Mouse (Mus musculus): Measurements from ENCODE around the gene Ubap1l. TPM values are rescaled to one million over a fixed set of nuclear protein-coding genes. Genes with fewer than 3 reads are reported as not detected.

Ubap1l gene
- total and polyA plus RNA-seq, 2 experiments from 2014 or later: 2.2 to 10.1 TPM

- Histone ChIP-seq H3K36me3 (ENCODE audit: insufficient read depth, low read length) (no peaks in the 10 kb centered on the region), H3K27me3 (ENCODE audit: insufficient read depth, low read length) (no peaks in the 10 kb centered on the region), H3K4me1 (ENCODE audit: insufficient read depth, low read length) (peaks cover 9% of the 10 kb centered on the region), H3K4me3 (ENCODE audit: low read depth, low read length) (peak overlapping the region; percentile 99), H3K4me2 (ENCODE audit: low read depth, low read length, poor library complexity, severe bottlenecking) (peak overlapping the region; percentile 91), H3K9me3 (ENCODE audit: low read length) (no peaks in the 10 kb centered on the region), H3K9ac (replicated peaks; ENCODE audit: low read length, poor library complexity, severe bottlenecking) (peak overlapping the region; percentile 94), H3K27ac (ENCODE audit: low read depth, low read length) (peak overlapping the region; percentile 97)
- ATAC-seq (ENCODE audit: low FRiP score) (peak; percentile 77), DNase-seq (ENCODE audit: low spot score) (peak; percentile 10)
- under 1% methylated on average over 64 of the region's 77 CpGs for WGBS
- TF ChIP-seq CTCF (IDR thresholded peaks at IDR 0.05): no peak; the same call in 1 of the 2 replicates
Measured at GRCm38 (mm10) chr9:65346476-65347111, 14.2 kb upstream of the Ubap1l start.

DNA sequence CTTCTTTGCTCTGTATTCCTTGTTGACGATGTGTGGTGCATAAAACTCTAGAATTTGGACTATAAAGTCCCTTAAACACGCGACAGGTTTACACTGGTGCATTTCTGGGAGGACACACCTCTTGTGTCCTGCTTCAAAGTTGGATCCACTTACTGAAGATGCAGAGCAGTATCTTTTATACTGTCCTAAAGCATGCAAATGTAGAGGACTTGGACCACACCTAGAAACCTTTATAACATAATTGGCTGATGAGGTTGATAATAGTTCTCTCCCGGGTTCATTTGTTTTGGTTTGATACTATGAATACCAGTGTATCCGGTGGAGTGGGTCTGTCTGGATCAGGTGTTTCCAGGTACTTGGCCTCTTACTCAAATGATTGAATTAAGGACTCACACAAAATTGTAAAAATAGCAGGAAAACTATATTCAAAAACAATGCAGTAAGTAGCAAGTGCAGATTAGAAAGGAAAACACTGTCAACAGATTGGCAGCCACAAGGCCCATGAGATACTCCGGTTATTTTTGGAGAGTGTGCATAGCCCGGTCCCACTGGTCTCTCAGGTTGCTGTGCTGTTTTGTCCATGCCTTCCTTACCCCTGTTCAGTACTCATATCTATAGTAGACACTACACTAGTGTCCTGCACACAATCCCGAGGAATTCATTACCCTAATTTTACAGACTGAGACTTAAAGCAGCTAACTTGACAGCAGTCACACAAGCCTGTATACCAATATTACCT lies 13.6 kb upstream of the Ubap1l start:
- DNase-seq (ENCODE audit: low spot score): no peak
- H3K36me3 ChIP-seq (ENCODE audit: insufficient read depth, low read length): no peaks in the 10 kb centered on the region
- no peaks in the 10 kb centered on the region for H3K27me3 ChIP-seq (ENCODE audit: insufficient read depth, low read length)
- no peak overlapping the region for H3K27ac ChIP-seq (ENCODE audit: low read depth, low read length)
- 52% methylated on average over 8 of the region's 8 CpGs for WGBS
- H3K9ac ChIP-seq (replicated peaks; ENCODE audit: low read length, poor library complexity, severe bottlenecking): peak overlapping the region; percentile 94
- H3K4me2 ChIP-seq (ENCODE audit: low read depth, low read length, poor library complexity, severe bottlenecking): peak overlapping the region; percentile 91
- no peak for TF ChIP-seq CTCF (IDR thresholded peaks at IDR 0.05)
- peak overlapping the region; percentile 99 for H3K4me3 ChIP-seq (ENCODE audit: low read depth, low read length)
- no peaks in the 10 kb centered on the region for H3K9me3 ChIP-seq (ENCODE audit: low read length)
- peaks cover 9% of the 10 kb centered on the region for H3K4me1 ChIP-seq (ENCODE audit: insufficient read depth, low read length)
- no peak for ATAC-seq (ENCODE audit: low FRiP score)

DNA sequence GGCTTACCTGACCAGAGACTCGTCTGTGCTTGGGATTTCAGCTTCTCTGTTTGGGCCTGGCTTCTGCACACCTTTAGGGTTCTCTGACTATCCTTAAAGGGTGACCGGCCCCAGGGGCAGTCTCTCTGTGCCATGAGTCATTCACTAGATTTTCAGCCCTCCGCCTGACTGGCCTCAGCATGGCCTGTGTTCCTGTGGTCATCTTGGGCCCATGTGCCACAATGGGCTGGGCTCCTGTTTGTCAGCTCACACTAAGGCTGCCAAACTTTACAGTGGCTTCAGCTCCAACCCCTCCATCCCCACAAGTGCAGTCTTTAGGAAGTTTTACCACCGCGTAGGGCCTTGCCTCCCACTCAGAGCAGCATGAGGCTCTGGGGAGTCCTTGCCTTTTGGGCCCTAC lies 7.6 kb upstream of the Ubap1l start:
- Histone ChIP-seq H3K27me3 (ENCODE audit: insufficient read depth, low read length) (no peaks in the 10 kb centered on the region), H3K4me1 (ENCODE audit: insufficient read depth, low read length) (no peaks in the 10 kb centered on the region; the same call in 1 of the 2 replicates), H3K4me2 (ENCODE audit: low read depth, low read length, poor library complexity, severe bottlenecking) (no peak overlapping the region), H3K36me3 (ENCODE audit: insufficient read depth, low read length) (peaks cover 26% of the 10 kb centered on the region), H3K9me3 (ENCODE audit: low read length) (no peaks in the 10 kb centered on the region), H3K4me3 (ENCODE audit: low read depth, low read length) (no peak overlapping the region), H3K27ac (ENCODE audit: low read depth, low read length) (no peak overlapping the region), H3K9ac (replicated peaks; ENCODE audit: low read length, poor library complexity, severe bottlenecking) (no peak overlapping the region)
- ATAC-seq (ENCODE audit: low FRiP score) (no peak), DNase-seq (ENCODE audit: low spot score) (no peak)
- 93% methylated on average over 5 of the region's 5 CpGs for WGBS
- TF ChIP-seq CTCF (IDR thresholded peaks at IDR 0.05): no peak

DNA sequence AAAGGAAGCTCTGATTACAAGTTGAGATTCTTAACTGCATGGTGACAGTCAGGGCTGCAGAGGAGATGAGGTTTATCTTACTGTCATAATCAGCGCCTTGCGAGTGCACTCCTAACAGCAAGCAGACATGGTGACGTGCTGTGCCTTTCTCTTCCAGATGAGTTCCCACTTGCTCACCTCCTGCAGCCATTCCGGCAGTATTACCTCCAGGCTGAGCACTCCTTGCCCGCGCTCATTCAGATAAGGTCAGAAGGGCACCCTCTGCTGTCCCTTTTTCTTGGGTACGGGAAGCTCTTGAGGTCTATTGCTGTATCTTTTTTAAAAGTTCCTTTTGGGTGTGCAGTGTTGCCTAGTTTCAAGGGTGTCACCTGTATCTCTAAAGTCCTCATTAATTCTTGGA lies 4.3 kb upstream of the Ubap1l start:
- Histone ChIP-seq H3K4me2 (ENCODE audit: low read depth, low read length, poor library complexity, severe bottlenecking) (no peak overlapping the region), H3K4me3 (ENCODE audit: low read depth, low read length) (no peak overlapping the region), H3K9me3 (ENCODE audit: low read length) (no peaks in the 10 kb centered on the region), H3K27me3 (ENCODE audit: insufficient read depth, low read length) (no peaks in the 10 kb centered on the region), H3K9ac (replicated peaks; ENCODE audit: low read length, poor library complexity, severe bottlenecking) (no peak overlapping the region), H3K4me1 (ENCODE audit: insufficient read depth, low read length) (no peaks in the 10 kb centered on the region), H3K36me3 (ENCODE audit: insufficient read depth, low read length) (peaks cover 52% of the 10 kb centered on the region), H3K27ac (ENCODE audit: low read depth, low read length) (no peak overlapping the region)
- ATAC-seq (ENCODE audit: low FRiP score): no peak
- DNase-seq (ENCODE audit: low spot score): no peak
- TF ChIP-seq CTCF (IDR thresholded peaks at IDR 0.05): no peak
- WGBS: 88% methylated on average over 7 of the region's 7 CpGs

- Histone ChIP-seq H3K9ac (replicated peaks; ENCODE audit: low read length, poor library complexity, severe bottlenecking) (no peak overlapping the region), H3K36me3 (ENCODE audit: insufficient read depth, low read length) (peaks cover 53% of the 10 kb centered on the region), H3K27ac (ENCODE audit: low read depth, low read length) (no peak overlapping the region), H3K4me1 (ENCODE audit: insufficient read depth, low read length) (no peaks in the 10 kb centered on the region), H3K27me3 (ENCODE audit: insufficient read depth, low read length) (no peaks in the 10 kb centered on the region), H3K9me3 (ENCODE audit: low read length) (no peaks in the 10 kb centered on the region), H3K4me3 (ENCODE audit: low read depth, low read length) (no peak overlapping the region), H3K4me2 (ENCODE audit: low read depth, low read length, poor library complexity, severe bottlenecking) (no peak overlapping the region)
- ATAC-seq (ENCODE audit: low FRiP score): no peak
- DNase-seq (ENCODE audit: low spot score): no peak
- WGBS: 89% methylated on average over 2 of the region's 2 CpGs
- no peak for TF ChIP-seq CTCF (IDR thresholded peaks at IDR 0.05)
Measured at GRCm38 (mm10) chr9:65356971-65357370, 3.9 kb upstream of the Ubap1l start.

DNA sequence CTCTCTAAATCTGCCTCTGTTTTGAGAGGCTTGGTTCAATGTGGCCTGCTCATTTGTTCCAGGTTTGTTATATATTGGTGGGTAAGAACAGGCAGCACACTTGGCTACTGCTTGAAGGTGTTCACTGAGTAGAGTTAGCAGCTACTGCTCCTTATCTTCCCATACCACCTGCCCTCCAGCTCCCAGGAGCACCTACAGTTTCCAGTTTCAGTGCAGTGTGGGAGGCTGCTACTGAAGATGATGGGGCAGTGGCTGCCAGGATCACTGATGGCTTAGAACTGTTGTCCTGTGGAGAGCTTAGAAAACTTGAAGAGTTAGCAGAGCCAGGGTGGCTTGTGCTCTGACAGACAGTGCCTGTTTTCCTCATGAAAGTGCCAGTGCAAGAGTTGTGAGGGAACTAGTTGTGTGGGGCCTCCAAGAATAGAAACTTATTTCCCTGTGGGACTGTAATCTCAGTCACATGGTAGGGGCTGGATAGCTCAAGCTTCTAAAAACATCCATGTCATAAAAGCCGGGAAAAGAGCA lies 1.8 kb upstream of the Ubap1l start:
- H3K36me3 ChIP-seq (ENCODE audit: insufficient read depth, low read length): peaks cover 50% of the 10 kb centered on the region
- no peaks in the 10 kb centered on the region for H3K9me3 ChIP-seq (ENCODE audit: low read length)
- no peak overlapping the region for H3K9ac ChIP-seq (replicated peaks; ENCODE audit: low read length, poor library complexity, severe bottlenecking)
- H3K4me3 ChIP-seq (ENCODE audit: low read depth, low read length): no peak overlapping the region
- DNase-seq (ENCODE audit: low spot score): no peak
- no peak overlapping the region for H3K27ac ChIP-seq (ENCODE audit: low read depth, low read length)
- 100% methylated on average over 1 of the region's 1 CpGs for WGBS
- H3K4me2 ChIP-seq (ENCODE audit: low read depth, low read length, poor library complexity, severe bottlenecking): no peak overlapping the region
- no peaks in the 10 kb centered on the region for H3K27me3 ChIP-seq (ENCODE audit: insufficient read depth, low read length)
- ATAC-seq (ENCODE audit: low FRiP score): no peak
- no peak for TF ChIP-seq CTCF (IDR thresholded peaks at IDR 0.05)
- no peaks in the 10 kb centered on the region for H3K4me1 ChIP-seq (ENCODE audit: insufficient read depth, low read length)
